Mouse (Mus musculus) forebrain, embryonic 16.5 days (tissue): Measurements from ENCODE around the gene Fam19a5. TPM values are rescaled to one million over a fixed set of nuclear protein-coding genes. Genes with fewer than 3 reads are reported as not detected.
A peak's percentile ranks its signal among the peaks of the same experiment; 100 is the strongest.

Source experiments
- ATAC-seq: fragments of 200-750 bp; cut with Nextera tagmentation; 2 replicates; pipeline ENCODE4 v1.8.0; 2017; ENCODE audit warnings: mild to moderate bottlenecking, moderate library complexity
- H3K27ac ChIP-seq: fragments of 300-500 bp; sonication (generic); 2 replicates; pipeline ENCODE4 v1.5.1; 2014; ENCODE audit warnings: low read length, control low read depth
- H3K27me3 ChIP-seq: fragments of 300-500 bp; sonication (generic); replicated peaks from 2 replicates; pipeline ENCODE4 v1.6.1; 2014; ENCODE audit warnings: low read length; ENCODE audit not compliant: control insufficient read depth, insufficient read depth
- H3K36me3 ChIP-seq: fragments of 300-500 bp; sonication (generic); 2 replicates; pipeline ENCODE4 v1.6.1; 2014; ENCODE audit not compliant: control insufficient read depth, insufficient read depth
- H3K4me1 ChIP-seq: fragments of 300-500 bp; sonication (generic); replicated peaks from 2 replicates; pipeline ENCODE4 v1.6.1; 2014; ENCODE audit warnings: low read length; ENCODE audit not compliant: control insufficient read depth, insufficient read depth
- H3K4me2 ChIP-seq: fragments of 300-500 bp; sonication (generic); 2 replicates; pipeline ENCODE4 v1.6.1; 2014; ENCODE audit warnings: mild to moderate bottlenecking, low read length, control low read depth
- H3K4me3 ChIP-seq: fragments of 300-500 bp; sonication (generic); replicated peaks from 2 replicates; pipeline ENCODE4 v1.5.1; 2014; ENCODE audit warnings: mild to moderate bottlenecking, low read length, control low read depth
- H3K9ac ChIP-seq: fragments of 300-500 bp; sonication (generic); replicated peaks from 2 replicates; pipeline ENCODE4 v1.6.1; 2014; ENCODE audit warnings: low read depth, low read length, control low read depth
- H3K9me3 ChIP-seq: fragments of 300-500 bp; sonication (generic); 2 replicates; pipeline ENCODE4 v1.6.1; 2016; ENCODE audit warnings: low read length; ENCODE audit not compliant: control insufficient read depth
- WGBS: fragments of 180-500 bp; shearing (Covaris S2); extraction: QIAGEN DNeasy Blood & Tissue Kit; methylation state at CpG from one replicate; pipeline ENCODE4 v1.1.7; 2014; 5-methylcytosine and 5-hydroxymethylcytosine counted together
- polyA plus RNA-seq: library from polyadenylated mRNA; unstranded; fragments of >200 nt; fragmentation: Nextera tagmentation; extraction: Ambion mirVana; gene quantifications from 2 replicates; pipeline ENCODE4 v1.2.1, GENCODE M21; 2015

Fam19a5 gene
- polyA plus RNA-seq, 1 experiment from 2014 or later, result 18.7 TPM

GRCm38 (mm10) chr15:87545731-87546360 is 1.7 kb downstream of the Fam19a5 start:
- Histone ChIP-seq H3K27ac (no peak overlapping the region), H3K4me3 (peak overlapping the region; percentile 72), H3K27me3 (0 out of 2 replicates have a peak, but pooled peaks cover 2% of the 10 kb centered on the region), H3K4me1 (peaks cover 44% of the 10 kb centered on the region), H3K9me3 (no peaks in the 10 kb centered on the region), H3K36me3 (no peaks in the 10 kb centered on the region), H3K4me2 (peak overlapping the region; percentile 61), H3K9ac (peak overlapping the region; percentile 91)
- ATAC-seq, result no peak
- 19% methylated on average over 8 of the region's 8 CpGs for WGBS

- Histone ChIP-seq H3K27ac (no peak overlapping the region), H3K9me3 (no peaks in the 10 kb centered on the region), H3K9ac (no peak overlapping the region), H3K27me3 (0 out of 2 replicates have a peak, but pooled peaks cover 2% of the 10 kb centered on the region), H3K4me1 (peaks cover 52% of the 10 kb centered on the region), H3K4me2 (peak overlapping the region; percentile 39), H3K36me3 (no peaks in the 10 kb centered on the region), H3K4me3 (peak overlapping the region; percentile 15; the same call in 1 of the 2 replicates)
- whole genome bisulfite sequencing, result 12% methylated on average over 5 of the region's 5 CpGs
- ATAC-seq, result 0 out of 2 replicates have a peak, but pooled peaks have one; percentile 38
These were observed 2.9 kb downstream of the Fam19a5 start for GRCm38 (mm10) chr15:87547022-87547421.

- Histone ChIP-seq H3K9me3 (no peaks in the 10 kb centered on the region), H3K9ac (no peak overlapping the region), H3K27ac (no peak overlapping the region), H3K4me2 (no peak overlapping the region), H3K4me3 (no peak overlapping the region), H3K36me3 (no peaks in the 10 kb centered on the region), H3K4me1 (peaks cover 53% of the 10 kb centered on the region), H3K27me3 (no peaks in the 10 kb centered on the region)
- whole genome bisulfite sequencing, result 75% methylated on average over 4 of the region's 4 CpGs
- no peak for ATAC-seq
These were observed 5.6 kb downstream of the Fam19a5 start for GRCm38 (mm10) chr15:87549724-87550123.

GRCm38 (mm10) chr15:87550756-87551155 is 6.7 kb downstream of the Fam19a5 start:
- Histone ChIP-seq H3K4me1 (peaks cover 49% of the 10 kb centered on the region), H3K4me2 (no peak overlapping the region), H3K9me3 (no peaks in the 10 kb centered on the region), H3K4me3 (no peak overlapping the region), H3K27me3 (no peaks in the 10 kb centered on the region), H3K9ac (no peak overlapping the region), H3K36me3 (no peaks in the 10 kb centered on the region), H3K27ac (no peak overlapping the region)
- no peak for ATAC-seq
- 59% methylated on average over 5 of the region's 5 CpGs for WGBS

- no peak overlapping the region for H3K9ac ChIP-seq
- no peak overlapping the region for H3K4me3 ChIP-seq
- 47% methylated on average over 8 of the region's 8 CpGs for WGBS
- H3K9me3 ChIP-seq, result no peaks in the 10 kb centered on the region
- no peak for ATAC-seq
- no peak overlapping the region for H3K27ac ChIP-seq
- H3K27me3 ChIP-seq, result no peaks in the 10 kb centered on the region
- H3K4me1 ChIP-seq, result peaks cover 42% of the 10 kb centered on the region
- no peaks in the 10 kb centered on the region for H3K36me3 ChIP-seq
- H3K4me2 ChIP-seq, result no peak overlapping the region
These were observed 7.5 kb downstream of the Fam19a5 start for GRCm38 (mm10) chr15:87551556-87551955.

GRCm38 (mm10) chr15:87555811-87556210 is 11.7 kb downstream of the Fam19a5 start:
- Histone ChIP-seq H3K27ac (no peak overlapping the region), H3K9ac (no peak overlapping the region), H3K4me2 (no peak overlapping the region), H3K4me1 (peaks cover 9% of the 10 kb centered on the region), H3K9me3 (no peaks in the 10 kb centered on the region), H3K4me3 (no peak overlapping the region), H3K27me3 (no peaks in the 10 kb centered on the region), H3K36me3 (no peaks in the 10 kb centered on the region)
- ATAC-seq, result no peak
- 84% methylated on average over 9 of the region's 9 CpGs for whole genome bisulfite sequencing

- H3K9me3 ChIP-seq, result no peaks in the 10 kb centered on the region
- no peak for ATAC-seq
- no peak overlapping the region for H3K9ac ChIP-seq
- no peak overlapping the region for H3K27ac ChIP-seq
- H3K4me1 ChIP-seq, result peaks cover 12% of the 10 kb centered on the region
- no peaks in the 10 kb centered on the region for H3K36me3 ChIP-seq
- H3K4me2 ChIP-seq, result no peak overlapping the region
- H3K4me3 ChIP-seq, result no peak overlapping the region
- no peaks in the 10 kb centered on the region for H3K27me3 ChIP-seq
- WGBS, result 93% methylated on average over 5 of the region's 5 CpGs
These were observed 20.2 kb downstream of the Fam19a5 start for GRCm38 (mm10) chr15:87564331-87564730.

GRCm38 (mm10) chr15:87566040-87566929 is 22.2 kb downstream of the Fam19a5 start:
- Histone ChIP-seq H3K27me3 (no peaks in the 10 kb centered on the region), H3K4me2 (no peak overlapping the region), H3K4me3 (no peak overlapping the region), H3K4me1 (peaks cover 12% of the 10 kb centered on the region), H3K9ac (no peak overlapping the region), H3K36me3 (no peaks in the 10 kb centered on the region), H3K27ac (peak overlapping the region; percentile 45; the same call in 1 of the 2 replicates), H3K9me3 (no peaks in the 10 kb centered on the region)
- WGBS, result 18% methylated on average over 10 of the region's 11 CpGs
- peak; percentile 91 for ATAC-seq

- Histone ChIP-seq H3K4me3 (no peak overlapping the region), H3K4me1 (peaks cover 12% of the 10 kb centered on the region), H3K27ac (no peak overlapping the region), H3K4me2 (no peak overlapping the region), H3K27me3 (no peaks in the 10 kb centered on the region), H3K36me3 (0 out of 2 replicates have a peak, but pooled peaks cover 2% of the 10 kb centered on the region), H3K9me3 (no peaks in the 10 kb centered on the region), H3K9ac (no peak overlapping the region)
- WGBS, result 75% methylated on average over 11 of the region's 11 CpGs
- no peak for ATAC-seq
These were observed 26.1 kb downstream of the Fam19a5 start for GRCm38 (mm10) chr15:87570182-87570581.
